Comparison of ENCODE assay signal across 8 mouse cellular contexts in genomic region chr9:57708068-57708719, GRCm38 (mm10). TPM values are rescaled to one million over a fixed set of nuclear protein-coding genes. Genes with fewer than 3 reads are reported as not detected.
DNase-seq lines count a peak whose midpoint lies in the region; ATAC-seq lines count a peak whose summit lies in the region.

TSS of gene Edc3 (plus strand) at chr9:57708540.

- peak within 1 kb of the TSS; percentile 82 for H3K4me2 ChIP-seq in hindbrain, embryonic 15.5 days

- H3K4me3 ChIP-seq in hindbrain, embryonic 15.5 days = peak within 1 kb of the TSS; percentile 90

- H3K27ac ChIP-seq in hindbrain, embryonic 15.5 days (replicated peaks) = peak within 1 kb of the TSS; percentile 85

- no peaks in the 10 kb centered on the region for H3K9me3 ChIP-seq in hindbrain, embryonic 15.5 days

- 1% methylated on average over 23 of the region's 23 CpGs for WGBS in hindbrain, embryonic 15.5 days

- no peaks in the 10 kb centered on the region for H3K27me3 ChIP-seq in hindbrain, embryonic 15.5 days

- peak; percentile 93 for ATAC-seq in hindbrain, embryonic 15.5 days (ENCODE audit: low FRiP score, low read depth)

- H3K4me1 ChIP-seq in hindbrain, embryonic 15.5 days (replicated peaks) = peaks cover 18% of the 10 kb centered on the region

- 0 out of 2 replicates have a peak, but pooled peaks cover 5% of the 10 kb centered on the region for H3K36me3 ChIP-seq in hindbrain, embryonic 15.5 days

- peak within 1 kb of the TSS; percentile 87 for H3K9ac ChIP-seq in hindbrain, embryonic 15.5 days

- peak; percentile 55 for DNase-seq in WW6 (ENCODE audit: low read depth, low spot score)
- DNase-seq in cerebellum, postnatal 4 days (ENCODE audit: low spot score in 2 of 2) = peak; percentile 73 to 86
- peak; percentile 90 for DNase-seq in gastrocnemius, adult 18-20 months (ENCODE audit: low spot score)
- DNase-seq in layer of hippocampus, postnatal 36 days = peak; percentile 82 to 85
- peak; percentile 93 for DNase-seq in lung, postnatal 25 days (ENCODE audit: low spot score)
- peak; percentile 67 for DNase-seq in retina, adult 2 months (ENCODE audit: low read depth, low spot score)
- DNase-seq in thymus, postnatal 36 days = peak; percentile 90 to 91

RNA-seq across cellular contexts. Expression of gene Edc3, which starts in this region (rescaled TPM):
- total RNA-seq in gastrocnemius, adult 18-20 months (2021) = 1 to 10 TPM; 4.7 to 5.1 TPM
- 30.8 and 31.0 TPM in 2 replicates for polyA plus RNA-seq in hindbrain, embryonic 15.5 days (2015; fragmentation: Nextera tagmentation; extraction: Ambion mirVana)
- total RNA-seq in layer of hippocampus, postnatal 36 days (2021) = 10 to 100 TPM; 15.5 to 15.6 TPM

Comparison
In these comparisons a context has a peak if more than half of its experiments do, and no peak if none do; other contexts are left out.
1. Peak in every context shown above with its lines: DNase-seq, ATAC-seq, H3K4me3 ChIP-seq and H3K27ac ChIP-seq.